Mouse (Mus musculus): Measurements from ENCODE around the gene Slc35g3.

DNA sequence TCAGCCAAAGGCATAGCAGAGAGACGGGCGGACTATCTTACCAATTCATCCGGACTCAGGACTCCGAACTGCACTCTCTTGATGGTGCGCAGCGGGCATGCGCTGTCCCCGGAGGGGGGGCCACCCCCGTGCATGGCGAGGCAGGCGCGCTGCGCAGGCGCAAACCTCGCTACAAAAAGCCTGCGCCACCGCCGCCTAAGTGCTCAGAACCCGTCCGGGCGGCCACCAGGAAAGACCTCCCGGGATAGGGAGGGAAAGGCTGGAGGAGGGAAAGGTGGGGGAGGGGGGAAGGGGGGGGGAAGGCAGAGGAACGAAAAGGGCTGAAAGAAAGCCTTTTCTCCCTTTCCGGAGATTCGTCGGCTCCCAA is 3.7 kb downstream of the Slc35g3 start:
- TF ChIP-seq RCOR1 (conservative IDR thresholded peaks at IDR 0.05; ENCODE audit: low read depth, low read length) (peak; percentile 41), ZC3H11A (IDR thresholded peaks at IDR 0.05; ENCODE audit: low read depth, low read length) (no peak), TBP (conservative IDR thresholded peaks at IDR 0.05; ENCODE audit: low read depth, low read length) (no peak), EP300 (IDR thresholded peaks at IDR 0.05; ENCODE audit: low read length) (no peak), E2F4 (IDR thresholded peaks at IDR 0.05; ENCODE audit: insufficient replicate concordance, low read depth, low read length) (no peak), KAT2A (IDR thresholded peaks at IDR 0.05; ENCODE audit: insufficient replicate concordance, low read length) (no peak), CTCF (conservative IDR thresholded peaks at IDR 0.05 in 1 of 2, IDR thresholded peaks at IDR 0.05 in 1 of 2; ENCODE audit: low read depth in 2 of 2, low read length in 2 of 2) (no peak)
